Mouse (Mus musculus): ENCODE results near the gene Baz1b. TPM values are rescaled to one million over a fixed set of nuclear protein-coding genes. Genes with fewer than 3 reads are reported as not detected.

Gene Baz1b
- polyA plus RNA-seq, 1 experiment from 2014 or later, result 28.5 TPM

GRCm38 (mm10) chr5:135172986-135173385 lies 14.1 kb upstream of the Baz1b start:
- Histone ChIP-seq H3K9me3 (replicated peaks; ENCODE audit: control insufficient read depth, low read length) (no peaks in the 10 kb centered on the region), H3K9ac (ENCODE audit: low read length) (no peak overlapping the region), H3K27me3 (ENCODE audit: control insufficient read depth, insufficient read depth, low read length) (no peaks in the 10 kb centered on the region), H3K4me2 (ENCODE audit: low read depth, low read length) (no peak overlapping the region), H3K36me3 (ENCODE audit: control insufficient read depth, insufficient read depth, low read length) (peaks cover 13% of the 10 kb centered on the region; the same call in 1 of the 2 replicates), H3K4me3 (replicated peaks; ENCODE audit: low read length) (no peak overlapping the region), H3K27ac (ENCODE audit: low read length) (no peak overlapping the region), H3K4me1 (ENCODE audit: control insufficient read depth, insufficient read depth, low read length) (0 out of 2 replicates have a peak, but pooled peaks cover 2% of the 10 kb centered on the region)
- 88% methylated on average over 5 of the region's 5 CpGs for WGBS
- ATAC-seq (ENCODE audit: insufficient read depth, low FRiP score), result no peak

GRCm38 (mm10) chr5:135175086-135175485 lies 12.0 kb upstream of the Baz1b start:
- ATAC-seq (ENCODE audit: insufficient read depth, low FRiP score), result no peak
- Histone ChIP-seq H3K4me2 (ENCODE audit: low read depth, low read length) (no peak overlapping the region), H3K27me3 (ENCODE audit: control insufficient read depth, insufficient read depth, low read length) (no peaks in the 10 kb centered on the region), H3K4me3 (replicated peaks; ENCODE audit: low read length) (no peak overlapping the region), H3K9me3 (replicated peaks; ENCODE audit: control insufficient read depth, low read length) (no peaks in the 10 kb centered on the region), H3K36me3 (ENCODE audit: control insufficient read depth, insufficient read depth, low read length) (peaks cover 23% of the 10 kb centered on the region), H3K9ac (ENCODE audit: low read length) (no peak overlapping the region), H3K27ac (ENCODE audit: low read length) (no peak overlapping the region), H3K4me1 (ENCODE audit: control insufficient read depth, insufficient read depth, low read length) (0 out of 2 replicates have a peak, but pooled peaks cover 2% of the 10 kb centered on the region)

GRCm38 (mm10) chr5:135178523-135178922 lies 8.5 kb upstream of the Baz1b start:
- Histone ChIP-seq H3K4me3 (replicated peaks; ENCODE audit: low read length) (no peak overlapping the region), H3K27me3 (ENCODE audit: control insufficient read depth, insufficient read depth, low read length) (no peaks in the 10 kb centered on the region), H3K4me1 (ENCODE audit: control insufficient read depth, insufficient read depth, low read length) (peaks cover 9% of the 10 kb centered on the region), H3K9me3 (replicated peaks; ENCODE audit: control insufficient read depth, low read length) (no peaks in the 10 kb centered on the region), H3K27ac (ENCODE audit: low read length) (no peak overlapping the region), H3K4me2 (ENCODE audit: low read depth, low read length) (no peak overlapping the region), H3K36me3 (ENCODE audit: control insufficient read depth, insufficient read depth, low read length) (peaks cover 27% of the 10 kb centered on the region), H3K9ac (ENCODE audit: low read length) (no peak overlapping the region)
- 82% methylated on average over 3 of the region's 3 CpGs for WGBS
- no peak for ATAC-seq (ENCODE audit: insufficient read depth, low FRiP score)

- peaks cover 27% of the 10 kb centered on the region for H3K36me3 ChIP-seq (ENCODE audit: control insufficient read depth, insufficient read depth, low read length)
- ATAC-seq (ENCODE audit: insufficient read depth, low FRiP score), result no peak
- H3K4me2 ChIP-seq (ENCODE audit: low read depth, low read length), result no peak overlapping the region
- no peak overlapping the region for H3K9ac ChIP-seq (ENCODE audit: low read length)
- H3K4me1 ChIP-seq (ENCODE audit: control insufficient read depth, insufficient read depth, low read length), result peaks cover 10% of the 10 kb centered on the region
- no peaks in the 10 kb centered on the region for H3K27me3 ChIP-seq (ENCODE audit: control insufficient read depth, insufficient read depth, low read length)
- no peaks in the 10 kb centered on the region for H3K9me3 ChIP-seq (replicated peaks; ENCODE audit: control insufficient read depth, low read length)
- no peak overlapping the region for H3K4me3 ChIP-seq (replicated peaks; ENCODE audit: low read length)
- H3K27ac ChIP-seq (ENCODE audit: low read length), result no peak overlapping the region
- 90% methylated on average over 4 of the region's 4 CpGs for WGBS
Observed at GRCm38 (mm10) chr5:135178996-135179395, 8.1 kb upstream of the Baz1b start.

GRCm38 (mm10) chr5:135179616-135180015 lies 7.4 kb upstream of the Baz1b start:
- Histone ChIP-seq H3K27me3 (ENCODE audit: control insufficient read depth, insufficient read depth, low read length) (no peaks in the 10 kb centered on the region), H3K4me2 (ENCODE audit: low read depth, low read length) (no peak overlapping the region)
- no peak for ATAC-seq (ENCODE audit: insufficient read depth, low FRiP score)

GRCm38 (mm10) chr5:135180796-135181195 lies 6.3 kb upstream of the Baz1b start:
- no peaks in the 10 kb centered on the region for H3K27me3 ChIP-seq (ENCODE audit: control insufficient read depth, insufficient read depth, low read length)
- no peak overlapping the region for H3K4me3 ChIP-seq (replicated peaks; ENCODE audit: low read length)
- ATAC-seq (ENCODE audit: insufficient read depth, low FRiP score), result no peak
- peaks cover 4% of the 10 kb centered on the region; the same call in 1 of the 2 replicates for H3K9me3 ChIP-seq (replicated peaks; ENCODE audit: control insufficient read depth, low read length)
- H3K4me1 ChIP-seq (ENCODE audit: control insufficient read depth, insufficient read depth, low read length), result peaks cover 10% of the 10 kb centered on the region
- peaks cover 19% of the 10 kb centered on the region for H3K36me3 ChIP-seq (ENCODE audit: control insufficient read depth, insufficient read depth, low read length)
- no peak overlapping the region for H3K4me2 ChIP-seq (ENCODE audit: low read depth, low read length)
- H3K27ac ChIP-seq (ENCODE audit: low read length), result no peak overlapping the region
- H3K9ac ChIP-seq (ENCODE audit: low read length), result no peak overlapping the region
- WGBS, result 91% methylated on average over 14 of the region's 14 CpGs

More at GRCm38 (mm10) chr5:135179616-135180015, 7.4 kb upstream of the Baz1b start:
- H3K27ac ChIP-seq (ENCODE audit: low read length), result no peak overlapping the region
- 89% methylated on average over 6 of the region's 7 CpGs for WGBS
- H3K4me3 ChIP-seq (replicated peaks; ENCODE audit: low read length), result no peak overlapping the region
- H3K9ac ChIP-seq (ENCODE audit: low read length), result no peak overlapping the region
- no peaks in the 10 kb centered on the region for H3K9me3 ChIP-seq (replicated peaks; ENCODE audit: control insufficient read depth, low read length)
- H3K4me1 ChIP-seq (ENCODE audit: control insufficient read depth, insufficient read depth, low read length), result peaks cover 10% of the 10 kb centered on the region
- peaks cover 26% of the 10 kb centered on the region for H3K36me3 ChIP-seq (ENCODE audit: control insufficient read depth, insufficient read depth, low read length)

GRCm38 (mm10) chr5:135181776-135182175 lies 5.3 kb upstream of the Baz1b start:
- H3K36me3 ChIP-seq (ENCODE audit: control insufficient read depth, insufficient read depth, low read length), result peaks cover 19% of the 10 kb centered on the region

GRCm38 (mm10) chr5:135183131-135183861 lies 3.8 kb upstream of the Baz1b start:
- Histone ChIP-seq H3K9me3 (replicated peaks; ENCODE audit: control insufficient read depth, low read length) (peaks cover 4% of the 10 kb centered on the region; the same call in 1 of the 2 replicates), H3K4me2 (ENCODE audit: low read depth, low read length) (no peak overlapping the region), H3K4me3 (replicated peaks; ENCODE audit: low read length) (no peak overlapping the region), H3K4me1 (ENCODE audit: control insufficient read depth, insufficient read depth, low read length) (peaks cover 12% of the 10 kb centered on the region), H3K27ac (ENCODE audit: low read length) (peak overlapping the region; percentile 82), H3K27me3 (ENCODE audit: control insufficient read depth, insufficient read depth, low read length) (no peaks in the 10 kb centered on the region), H3K36me3 (ENCODE audit: control insufficient read depth, insufficient read depth, low read length) (peaks cover 19% of the 10 kb centered on the region), H3K9ac (ENCODE audit: low read length) (peak overlapping the region; percentile 27; the same call in 1 of the 2 replicates)
- no peak for ATAC-seq (ENCODE audit: insufficient read depth, low FRiP score)
- 35% methylated on average over 8 of the region's 8 CpGs for WGBS

More at GRCm38 (mm10) chr5:135181776-135182175, 5.3 kb upstream of the Baz1b start:
- no peak for ATAC-seq (ENCODE audit: insufficient read depth, low FRiP score)
- H3K4me2 ChIP-seq (ENCODE audit: low read depth, low read length), result no peak overlapping the region
- WGBS, result 83% methylated on average over 6 of the region's 6 CpGs
- peaks cover 4% of the 10 kb centered on the region; the same call in 1 of the 2 replicates for H3K9me3 ChIP-seq (replicated peaks; ENCODE audit: control insufficient read depth, low read length)
- H3K4me1 ChIP-seq (ENCODE audit: control insufficient read depth, insufficient read depth, low read length), result peaks cover 12% of the 10 kb centered on the region
- H3K4me3 ChIP-seq (replicated peaks; ENCODE audit: low read length), result no peak overlapping the region
- no peak overlapping the region for H3K9ac ChIP-seq (ENCODE audit: low read length)
- H3K27ac ChIP-seq (ENCODE audit: low read length), result no peak overlapping the region
- no peaks in the 10 kb centered on the region for H3K27me3 ChIP-seq (ENCODE audit: control insufficient read depth, insufficient read depth, low read length)

GRCm38 (mm10) chr5:135185016-135185415 lies 2.0 kb upstream of the Baz1b start:
- no peaks in the 10 kb centered on the region for H3K27me3 ChIP-seq (ENCODE audit: control insufficient read depth, insufficient read depth, low read length)
- no peak overlapping the region for H3K4me3 ChIP-seq (replicated peaks; ENCODE audit: low read length)
- H3K9me3 ChIP-seq (replicated peaks; ENCODE audit: control insufficient read depth, low read length), result peaks cover 4% of the 10 kb centered on the region; the same call in 1 of the 2 replicates
- no peak overlapping the region for H3K9ac ChIP-seq (ENCODE audit: low read length)
- no peak for ATAC-seq (ENCODE audit: insufficient read depth, low FRiP score)
- no peak overlapping the region for H3K4me2 ChIP-seq (ENCODE audit: low read depth, low read length)
- H3K27ac ChIP-seq (ENCODE audit: low read length), result no peak overlapping the region
- H3K36me3 ChIP-seq (ENCODE audit: control insufficient read depth, insufficient read depth, low read length), result peaks cover 9% of the 10 kb centered on the region
- WGBS, result 92% methylated on average over 3 of the region's 3 CpGs
- H3K4me1 ChIP-seq (ENCODE audit: control insufficient read depth, insufficient read depth, low read length), result peaks cover 23% of the 10 kb centered on the region

Data from stomach, embryonic 16.5 days (tissue).